Mouse (Mus musculus) monocyte, adult 5-6 weeks (primary cell): ENCODE measurements around the gene Actrt2. TPM values are rescaled to one million over a fixed set of nuclear protein-coding genes. Genes with fewer than 3 reads are reported as not detected.

Experiments used
- ATAC-seq: fragments of 153-309, 156-312 bp; replicated peaks from 2 replicates; pipeline ENCODE4 v1.8.0; 2017; ENCODE audit warnings: mild to moderate bottlenecking; ENCODE audit not compliant: low TSS enrichment, insufficient number of reproducible peaks, severe bottlenecking, poor library complexity, low FRiP score
- total RNA-seq: library from RNA; stranded (forward); fragments of 200-1000, 200-491, 200-594 nt; gene quantifications from 3 replicates; pipeline ENCODE4 v1.2.3, GENCODE M21; 2017

Gene Actrt2
- total RNA-seq, 1 experiment from 2014 or later = not detected

DNA sequence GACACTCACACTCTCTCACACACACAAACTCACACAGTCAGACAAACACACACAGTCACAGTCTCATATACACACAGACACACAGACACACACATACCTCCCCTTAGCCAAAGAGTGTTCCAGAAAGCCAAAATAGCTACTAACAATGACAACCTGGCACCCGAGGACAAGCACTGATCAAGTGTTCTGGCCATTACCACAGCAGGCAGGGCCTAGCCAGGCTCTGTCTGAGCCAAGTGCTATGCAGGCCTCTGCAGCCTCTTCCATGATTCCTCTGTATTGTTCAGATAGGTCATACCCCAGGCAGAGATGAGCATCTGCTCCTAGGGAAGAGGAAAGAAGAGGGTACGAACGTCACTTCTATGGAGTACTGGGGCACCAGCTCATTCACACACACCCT, 44.4 kb downstream of the Actrt2 start:
- no peak for ATAC-seq

DNA sequence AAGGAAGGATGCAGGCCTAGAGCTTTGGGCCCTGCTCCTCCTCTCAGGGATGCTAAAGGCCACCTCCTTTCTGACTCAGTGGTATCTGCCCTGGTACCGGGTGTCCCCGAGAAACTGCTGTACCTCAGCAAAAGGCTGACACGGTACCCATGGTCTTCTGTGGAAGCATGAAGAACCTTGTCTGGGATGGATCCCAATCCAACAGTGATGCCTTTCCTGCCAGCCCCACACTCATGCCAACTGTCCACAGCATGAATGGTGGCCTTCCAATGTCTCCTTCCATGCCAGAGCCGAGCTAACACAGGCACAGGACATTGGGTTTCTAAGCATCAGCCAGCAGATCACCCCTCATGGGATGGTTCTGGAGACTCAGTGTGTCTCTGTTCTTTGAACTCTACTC, 45.1 kb downstream of the Actrt2 start:
- no peak for ATAC-seq

Other genes starting within 250 kb of the Actrt2 start
- gene Prdm16, start 31.0 kb downstream of the Actrt2 start, total RNA-seq = 0.19 to 0.87 TPM (median 0.43 TPM) in 3 replicates
- not detected in 3 replicates for gene Ttc34, start 169.6 kb upstream of the Actrt2 start, total RNA-seq
- gene Mmel1, start 201.7 kb upstream of the Actrt2 start, total RNA-seq = 0.29 to 0.39 TPM in 2 of 3 replicates, not detected in the other
- gene Fam213b, start 231.3 kb upstream of the Actrt2 start, total RNA-seq = 3.1 to 3.5 TPM (median 3.3 TPM) in 3 replicates